Mouse (Mus musculus) heart, embryonic 15.5 days (tissue): ENCODE measurements at regions not wholly inside any gene's neighbourhood (a gene's known extent, or its start where the extent isn't known, plus 50 kb on each side); places are given as distances from the start of the nearest gene placed in this dataset.

Experiments used
- ATAC-seq: fragments of 200-750 bp; cut with Nextera tagmentation; replicated peaks from 2 replicates; pipeline ENCODE4 v1.8.0; 2017; ENCODE audit warnings: low read depth, moderate TSS enrichment; ENCODE audit not compliant: insufficient number of reproducible peaks, insufficient read depth, low FRiP score
- H3K27ac ChIP-seq: fragments of 300-500 bp; sonication (generic); 2 replicates; pipeline ENCODE4 v1.5.1; 2015; ENCODE audit warnings: mild to moderate bottlenecking, inconsistent platforms
- H3K27me3 ChIP-seq: fragments of 300-500 bp; sonication (generic); 2 replicates; pipeline ENCODE4 v1.6.1; 2015; ENCODE audit warnings: inconsistent platforms
- H3K36me3 ChIP-seq: fragments of 300-500 bp; sonication (generic); 2 replicates; pipeline ENCODE4 v1.6.1; 2015; ENCODE audit warnings: mild to moderate bottlenecking, inconsistent platforms
- H3K4me1 ChIP-seq: fragments of 300-500 bp; sonication (generic); replicated peaks from 2 replicates; pipeline ENCODE4 v1.6.1; 2015; ENCODE audit warnings: inconsistent platforms
- H3K4me2 ChIP-seq: fragments of 300-500 bp; sonication (generic); 2 replicates; pipeline ENCODE4 v1.6.1; 2015; ENCODE audit warnings: inconsistent platforms, mild to moderate bottlenecking, moderate library complexity
- H3K4me3 ChIP-seq: fragments of 300-500 bp; sonication (generic); 2 replicates; pipeline ENCODE4 v1.5.1; 2015; ENCODE audit warnings: mild to moderate bottlenecking, inconsistent platforms
- H3K9ac ChIP-seq: fragments of 300-500 bp; sonication (generic); 2 replicates; pipeline ENCODE4 v1.6.1; 2015; ENCODE audit warnings: mild to moderate bottlenecking, inconsistent platforms
- H3K9me3 ChIP-seq: fragments of 300-500 bp; sonication (generic); replicated peaks from 2 replicates; pipeline ENCODE4 v1.6.1; 2016; ENCODE audit warnings: inconsistent platforms
- WGBS: fragments of 180-500 bp; shearing (Covaris S2); methylation state at CpG from one replicate; pipeline ENCODE4 v1.1.7; 2015; ENCODE audit warnings: mixed read lengths; 5-methylcytosine and 5-hydroxymethylcytosine counted together

DNA sequence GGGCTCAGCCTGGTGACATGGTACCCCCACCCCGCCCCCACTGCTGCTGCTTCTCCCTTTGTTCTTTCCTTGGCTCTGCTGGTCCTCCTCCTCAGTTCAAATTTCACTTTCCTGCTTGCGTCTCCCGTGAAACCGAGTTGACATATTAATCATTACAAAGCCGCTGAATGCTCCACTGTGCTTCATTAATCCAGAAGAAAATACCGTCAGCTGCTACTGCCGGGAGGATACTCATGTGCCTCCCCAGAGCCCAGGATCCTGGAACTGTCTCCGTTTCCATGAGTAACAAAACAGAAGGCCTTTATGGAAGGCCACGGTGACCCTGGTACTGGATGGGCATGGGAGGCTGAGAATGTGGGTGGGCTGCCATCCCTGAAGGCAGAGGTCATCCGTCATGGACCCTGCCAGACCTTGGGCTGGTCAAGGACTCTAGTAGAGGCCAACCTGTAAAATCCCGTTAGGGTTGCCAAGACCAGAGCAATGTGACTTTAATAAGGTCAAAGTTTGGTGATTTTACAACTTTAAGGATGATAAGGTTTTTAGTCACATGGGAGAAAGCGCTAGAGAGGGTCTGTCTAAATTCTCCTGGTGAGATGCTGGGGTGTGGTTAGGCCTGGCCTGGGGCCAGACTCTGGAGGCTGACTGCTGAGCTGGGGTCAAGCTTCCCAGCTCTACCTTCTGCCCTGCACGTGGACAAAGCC is 90.7 kb downstream of the Atp1a1 start:
- Histone ChIP-seq H3K36me3 (no peaks in the 10 kb centered on the region), H3K9me3 (no peaks in the 10 kb centered on the region), H3K9ac (no peak overlapping the region), H3K4me3 (no peak overlapping the region), H3K4me1 (peaks cover 32% of the 10 kb centered on the region), H3K27ac (no peak overlapping the region), H3K4me2 (no peak overlapping the region), H3K27me3 (no peaks in the 10 kb centered on the region)
- ATAC-seq, result no peak
- 52% methylated on average over 13 of the region's 13 CpGs for WGBS
